Mouse (Mus musculus) gastrocnemius, postnatal 4 days (tissue): ENCODE data around the gene Olfr1305. TPM values are rescaled to one million over a fixed set of nuclear protein-coding genes. Genes with fewer than 3 reads are reported as not detected.

Experiments
- DNase-seq, 2 experiments: peaks; one replicate each; pipeline ENCODE4 v3.0.0; 2021 to 2022; ENCODE audit warnings: low spot score in 2 of 2, mixed read lengths in 2 of 2
- long read RNA-seq, 2 experiments: library from polyadenylated mRNA; stranded (forward); transcript quantifications; one replicate each; pipeline ENCODE4 v2.0.0; 2021
- total RNA-seq, 2 experiments: library from RNA; stranded (reverse); gene quantifications; 2 replicates each; pipeline ENCODE4 v1.2.3; 2021

Gene Olfr1305
- total RNA-seq = not detected
- long read RNA-seq, experiment 1 = 0 reads
- long read RNA-seq, experiment 2 = 0 reads

- no peak for DNase-seq
Observed at GRCm38 (mm10) chr2:111877049-111877448, at the start of gene Olfr1305. Gene Olfr1305, minus strand, starts transcription at chr2:111877149.

DNA sequence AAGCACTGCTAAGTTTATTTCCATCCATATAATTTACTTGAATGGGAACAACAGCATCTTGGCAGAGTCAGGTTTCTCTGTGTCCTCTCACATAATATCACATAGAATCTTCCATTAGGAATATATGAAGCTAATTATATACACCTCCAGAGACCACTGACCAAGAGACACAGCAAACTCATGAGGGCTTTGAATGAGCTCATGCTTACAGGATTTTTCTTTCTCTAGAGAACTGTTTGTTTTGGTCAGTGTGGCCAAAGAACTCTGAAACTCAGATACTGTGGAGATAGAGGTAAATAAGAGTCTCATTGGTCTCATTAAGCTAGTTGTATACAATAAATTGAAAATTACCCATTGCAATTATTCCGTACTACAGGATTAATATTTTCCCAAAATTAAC is 39.2 kb upstream of the Olfr1305 start, which contains the start of gene Olfr1306:
Gene Olfr1306, minus strand, starts transcription at position 101 of the 400 bp plus-strand sequence.
- DNase-seq = no peak

DNA sequence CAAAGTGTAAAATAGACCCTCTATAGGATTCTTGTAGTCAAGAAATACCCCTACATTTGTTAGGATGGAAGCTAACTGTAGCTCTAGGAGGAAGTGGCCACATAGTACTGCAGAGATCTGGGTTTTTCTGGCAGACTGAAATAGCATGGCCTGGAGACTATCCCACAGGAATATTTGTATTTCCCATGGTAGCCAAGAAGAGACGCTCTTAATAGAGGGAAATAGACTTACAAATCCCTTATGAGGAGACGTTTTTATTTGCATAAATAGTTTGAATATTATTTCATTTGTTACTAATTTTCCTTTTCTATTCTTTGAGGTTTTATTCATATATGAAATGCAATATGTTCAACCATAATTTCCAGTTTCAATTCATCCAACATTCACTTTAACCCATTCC is 56.7 kb downstream of the Olfr1305 start, which contains the start of gene Olfr1303:
Gene Olfr1303, minus strand, starts transcription at position 101 of the 400 bp plus-strand sequence.
- no peak for DNase-seq

Other genes starting within 250 kb of the Olfr1305 start
- not detected for gene Olfr1298, start 227.9 kb downstream of the Olfr1305 start, total RNA-seq
- gene Olfr1299, start 215.7 kb downstream of the Olfr1305 start, total RNA-seq = not detected
- not detected for gene Olfr1301, start 126.1 kb downstream of the Olfr1305 start, total RNA-seq
- not detected for gene Olfr1302, start 99.7 kb downstream of the Olfr1305 start, total RNA-seq
- not detected for gene Olfr1303, start 56.8 kb downstream of the Olfr1305 start, total RNA-seq
- not detected for gene Olfr1306, start 39.1 kb upstream of the Olfr1305 start, total RNA-seq
- under 1 TPM in 1 of 2 experiments, not detected in 1; 0.03 TPM for gene Olfr1307, start 72.3 kb upstream of the Olfr1305 start, total RNA-seq
- not detected for gene Olfr1308, start 87.8 kb upstream of the Olfr1305 start, total RNA-seq
- not detected for gene Olfr1309, start 113.1 kb upstream of the Olfr1305 start, total RNA-seq
- gene Olfr1310, start 135.6 kb upstream of the Olfr1305 start, total RNA-seq = not detected
- gene Olfr1311, start 147.3 kb upstream of the Olfr1305 start, total RNA-seq = not detected
- not detected for gene Olfr1312, start 173.1 kb upstream of the Olfr1305 start, total RNA-seq
- not detected for gene Olfr1313, start 200.7 kb upstream of the Olfr1305 start, total RNA-seq
- not detected for gene Olfr1314, start 219.6 kb upstream of the Olfr1305 start, total RNA-seq
- not detected for gene Olfr1315-ps1, start 238.3 kb upstream of the Olfr1305 start, total RNA-seq